Mouse (Mus musculus) G1E (cell line): ENCODE results near the gene Gm45837.

Experiments
- CTCF ChIP-seq: IDR thresholded peaks from 2 replicates; pipeline ENCODE4 v1.5.1; 2012; ENCODE audit warnings: low read depth, low read length, inconsistent platforms, mixed read lengths
- POLR2AphosphoS5 ChIP-seq: IDR thresholded peaks from 2 replicates; pipeline ENCODE4 v1.6.1; 2012; ENCODE audit warnings: low read depth, low read length, inconsistent platforms; ENCODE audit not compliant: insufficient replicate concordance

GRCm38 (mm10) chr7:101516460-101516859 lies 105.8 kb downstream of the Gm45837 start:
- TF ChIP-seq POLR2AphosphoS5 = no peak
- TF ChIP-seq CTCF = no peak
